Mouse (Mus musculus): Measurements from ENCODE around the gene 4931414P19Rik.

The 4931414P19Rik gene

DNA sequence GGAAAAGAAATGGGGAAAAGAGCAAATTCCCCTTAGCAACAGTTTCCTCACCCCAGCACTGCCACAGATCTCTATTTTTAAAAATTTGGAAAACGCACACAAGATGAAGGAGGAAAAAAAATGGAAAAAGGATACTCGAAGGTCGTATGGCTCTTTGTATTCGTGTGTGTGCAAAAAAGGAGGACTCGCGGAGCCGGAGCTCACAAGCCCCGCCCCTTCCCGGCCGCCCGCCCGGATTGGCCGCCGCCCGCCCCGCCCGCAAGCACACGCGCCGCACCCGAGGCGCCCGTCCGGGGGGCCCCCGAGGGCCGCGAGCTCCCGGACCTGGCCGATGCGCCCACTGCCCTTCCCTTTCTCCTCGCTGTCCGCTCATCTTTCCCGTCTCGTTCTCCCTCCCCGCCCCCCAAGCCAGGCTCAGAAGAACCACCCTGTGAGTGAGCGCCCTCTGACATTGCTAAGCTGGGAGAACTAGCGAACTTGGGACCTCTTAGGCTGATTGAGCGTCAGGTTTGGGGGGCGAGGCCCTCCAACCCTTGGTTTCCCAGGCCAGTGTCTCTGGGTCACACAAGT, at the start of gene 4931414P19Rik:
TSS of gene 4931414P19Rik (minus strand) at position 242 of the 570 bp plus-strand sequence.
- DNase-seq (ENCODE audit: low read depth) = peak; percentile 77

DNA sequence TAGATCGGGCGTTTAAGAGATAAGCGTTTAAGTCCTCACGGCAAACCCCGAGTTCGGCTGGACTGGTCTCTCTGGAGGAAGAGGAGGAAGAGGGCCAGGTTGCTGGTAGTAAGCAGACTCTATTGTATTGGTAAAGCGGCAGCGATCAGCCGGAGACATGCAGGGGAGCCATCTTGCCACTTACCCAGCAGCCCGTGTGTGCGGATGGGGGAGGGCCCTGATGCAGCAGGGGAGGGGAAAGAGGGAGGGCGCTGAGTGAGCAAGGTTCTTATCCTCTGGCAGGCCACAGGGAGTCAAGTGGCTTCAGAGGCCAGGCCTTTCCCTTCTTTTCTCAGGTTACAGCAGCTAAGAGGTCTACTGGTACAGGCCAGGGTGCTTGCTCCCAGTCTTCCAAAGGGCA, 47.7 kb upstream of the 4931414P19Rik start:
- DNase-seq (ENCODE audit: low read depth) = peak; percentile 84

DNA sequence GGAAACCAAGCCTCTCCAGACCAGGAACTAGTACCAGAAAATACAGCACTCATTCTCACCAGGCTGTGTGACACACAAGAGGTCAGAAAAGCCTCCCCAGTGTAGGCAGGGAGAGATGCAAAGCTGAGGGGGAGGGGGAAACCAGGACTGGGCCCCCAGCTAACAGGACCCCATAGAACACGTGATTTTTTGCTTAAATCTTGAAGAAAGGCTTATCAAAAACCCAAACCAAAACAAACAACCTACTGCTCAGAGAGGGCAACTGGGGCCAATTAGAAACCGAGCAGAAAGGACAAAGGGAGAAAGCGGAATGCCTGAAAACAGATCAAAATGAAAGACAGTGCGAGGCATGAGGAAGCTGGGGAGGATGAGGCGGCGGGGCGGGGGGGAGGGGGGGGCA, 47.0 kb upstream of the 4931414P19Rik start:
- DNase-seq (ENCODE audit: low read depth) = no peak

DNA sequence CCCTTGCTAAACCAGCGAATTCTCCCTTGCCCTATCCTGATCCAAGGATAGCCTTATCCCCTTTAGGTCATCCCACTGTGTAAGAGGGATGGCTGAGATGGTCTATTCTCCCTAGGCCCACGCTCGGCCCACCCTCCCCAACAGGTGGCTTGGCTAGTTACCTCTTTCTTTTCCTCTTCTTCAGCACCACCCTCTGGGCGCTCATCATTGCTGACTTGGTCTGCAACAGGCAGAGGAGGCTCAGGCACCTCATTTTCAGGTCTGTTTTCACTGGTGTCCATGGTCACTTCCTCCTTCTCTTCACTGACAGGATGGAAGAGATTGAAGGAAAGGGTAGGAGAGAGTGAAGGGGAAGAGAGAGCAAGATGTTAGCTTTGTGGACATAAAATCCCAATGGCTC, 45.8 kb upstream of the 4931414P19Rik start:
- DNase-seq (ENCODE audit: low read depth) = no peak

DNA sequence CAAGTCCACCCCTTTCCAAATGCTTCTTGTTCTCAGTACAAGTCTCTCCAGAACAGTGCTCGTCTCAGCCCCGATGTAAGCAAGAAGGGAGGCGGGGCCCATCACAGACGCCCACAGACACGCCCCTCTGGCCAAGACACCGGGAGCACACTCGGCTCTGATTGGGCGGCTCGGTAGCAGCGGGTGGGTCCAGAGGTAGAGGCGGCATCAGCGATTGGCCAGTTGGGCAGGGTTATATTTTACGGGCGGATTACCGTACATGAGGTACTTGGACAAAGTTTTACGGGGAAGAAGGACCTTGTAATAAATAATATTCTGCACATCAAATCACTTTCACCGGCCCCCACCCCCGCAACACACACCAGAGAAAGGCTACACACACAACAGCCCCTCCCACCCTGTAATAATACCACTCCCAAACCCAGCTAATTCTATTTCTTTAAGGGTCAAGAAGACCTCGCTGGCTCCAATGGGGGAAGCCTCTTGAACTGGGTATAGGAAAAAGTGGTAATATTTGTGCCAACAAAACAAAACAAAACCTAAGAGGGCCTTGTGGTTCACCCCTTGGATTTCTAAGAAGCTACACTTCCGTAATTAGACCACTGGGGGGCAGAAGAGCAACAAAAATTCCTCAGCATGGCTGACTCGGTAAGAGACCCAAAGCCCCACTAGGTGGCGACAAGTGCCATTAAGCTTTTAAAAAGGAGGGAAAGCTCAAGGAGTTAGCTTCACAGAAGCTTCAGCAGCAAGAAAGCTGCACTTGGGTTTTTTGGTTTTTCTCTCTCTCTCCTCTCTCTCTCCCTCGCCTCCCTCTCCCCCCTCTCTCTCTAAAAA, 45.0 kb upstream of the 4931414P19Rik start:
- peak; percentile 95 for DNase-seq (ENCODE audit: low read depth)

DNA sequence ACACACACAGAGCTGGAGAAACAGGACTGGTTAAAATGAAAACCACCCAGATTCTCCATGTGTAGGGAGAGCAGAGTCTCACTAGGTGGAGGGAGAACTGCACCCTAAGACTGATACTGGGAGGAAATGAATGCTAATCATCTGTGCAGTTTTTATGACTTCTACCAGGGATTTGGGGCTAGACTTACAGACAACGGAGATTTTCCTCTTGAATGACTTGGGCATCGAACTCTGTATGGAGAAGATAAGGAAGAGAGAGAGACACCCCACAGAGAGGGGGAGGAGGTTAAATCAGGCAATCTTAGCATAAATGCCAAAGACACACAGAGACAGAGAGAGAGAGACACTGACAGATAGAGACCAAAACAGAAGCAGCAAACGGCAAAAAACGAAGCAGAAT, 42.1 kb upstream of the 4931414P19Rik start:
- DNase-seq (ENCODE audit: low read depth) = no peak

DNA sequence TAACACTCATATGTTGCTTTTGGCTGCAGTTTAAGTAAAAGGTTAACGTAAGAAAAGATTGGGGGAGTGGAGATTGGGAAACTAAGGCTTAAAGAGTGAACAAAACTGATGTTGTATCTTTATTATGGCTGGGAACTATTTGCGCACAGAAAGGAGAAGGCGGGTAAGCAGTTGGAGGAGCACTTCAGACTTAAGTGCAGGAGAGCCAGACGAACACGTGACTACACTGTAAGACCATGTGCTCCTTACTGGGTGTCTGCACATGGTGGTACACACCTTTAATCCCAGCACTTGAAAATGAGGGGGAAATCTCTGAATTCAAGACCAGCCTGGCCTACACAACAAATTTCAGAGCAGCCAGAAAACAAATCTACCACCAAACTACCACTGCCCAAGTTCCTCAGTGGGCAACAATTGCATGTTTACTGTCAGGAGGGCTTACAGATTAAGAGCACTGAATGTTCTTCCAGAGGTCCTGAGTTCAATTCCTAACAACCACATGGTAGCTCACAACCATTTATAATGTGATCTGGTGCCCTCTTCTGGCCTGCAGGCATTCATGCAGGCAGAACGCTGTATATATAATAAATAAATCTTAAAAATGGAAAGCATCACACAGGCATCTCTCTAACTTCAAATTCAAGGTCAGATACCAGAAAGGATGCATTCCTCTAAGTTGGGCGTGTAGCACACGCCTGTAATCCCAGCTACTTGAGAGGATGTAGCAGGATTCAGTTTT, 41.3 kb upstream of the 4931414P19Rik start:
- DNase-seq (ENCODE audit: low read depth) = no peak

DNA sequence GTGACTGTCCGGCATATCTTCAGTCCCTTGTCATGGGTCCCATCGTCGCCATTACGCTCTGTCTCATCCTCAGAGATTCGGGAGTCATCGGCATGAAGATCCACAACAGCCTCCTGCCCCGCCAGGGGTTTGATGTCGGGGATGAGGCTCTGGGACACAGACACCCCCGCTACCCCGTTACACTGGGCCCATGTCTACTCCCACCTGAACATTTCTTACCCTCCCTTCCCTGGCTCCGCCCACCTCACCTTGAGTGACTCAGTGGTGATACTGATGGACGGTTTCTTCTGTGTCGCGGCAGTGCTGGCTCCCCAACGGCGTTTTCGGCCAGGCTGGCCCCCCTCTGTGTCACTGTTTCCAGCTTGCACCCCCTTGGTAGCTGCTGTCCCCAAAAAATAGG, 40.7 kb upstream of the 4931414P19Rik start:
- DNase-seq (ENCODE audit: low read depth) = no peak

DNA sequence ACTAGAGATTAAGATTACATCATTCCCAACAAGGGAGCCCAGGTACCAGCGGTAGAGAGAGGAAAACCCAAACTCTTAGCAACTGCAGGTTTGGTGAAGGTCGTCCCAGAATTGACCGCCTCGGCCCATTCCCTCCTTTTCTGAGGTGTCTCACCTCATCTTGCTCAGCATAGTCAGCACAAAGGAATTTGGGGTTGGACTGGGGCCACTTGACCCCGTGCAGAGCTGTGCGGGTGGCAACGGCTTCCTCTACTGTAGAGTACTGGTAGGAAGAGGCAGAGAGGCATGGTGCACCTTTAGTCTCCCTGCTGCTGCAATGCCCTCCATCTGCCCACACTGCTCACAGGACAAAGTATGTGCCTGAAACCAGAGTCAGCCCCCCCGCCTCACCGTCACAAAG, 38.5 kb upstream of the 4931414P19Rik start:
- DNase-seq (ENCODE audit: low read depth) = no peak

DNA sequence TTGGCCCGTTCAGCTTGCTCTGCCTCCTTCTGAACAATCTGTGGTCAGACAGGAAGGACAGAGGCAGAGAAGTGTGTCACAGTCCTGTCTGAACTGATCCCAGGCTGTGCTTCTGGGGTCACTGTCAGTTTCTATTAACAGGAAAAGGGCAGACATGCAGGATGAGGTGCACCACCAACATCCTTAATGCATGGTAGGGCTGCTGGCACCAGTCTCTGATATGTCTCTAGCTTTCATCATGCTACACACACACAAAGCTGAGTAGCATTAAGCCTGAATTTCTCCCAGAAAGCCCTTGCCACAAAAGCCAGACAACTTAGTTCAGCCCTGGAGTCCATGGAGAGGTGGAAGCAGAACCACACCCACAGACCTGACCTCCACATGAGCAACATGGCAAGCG, 37.2 kb upstream of the 4931414P19Rik start:
- no peak for DNase-seq (ENCODE audit: low read depth)

DNA sequence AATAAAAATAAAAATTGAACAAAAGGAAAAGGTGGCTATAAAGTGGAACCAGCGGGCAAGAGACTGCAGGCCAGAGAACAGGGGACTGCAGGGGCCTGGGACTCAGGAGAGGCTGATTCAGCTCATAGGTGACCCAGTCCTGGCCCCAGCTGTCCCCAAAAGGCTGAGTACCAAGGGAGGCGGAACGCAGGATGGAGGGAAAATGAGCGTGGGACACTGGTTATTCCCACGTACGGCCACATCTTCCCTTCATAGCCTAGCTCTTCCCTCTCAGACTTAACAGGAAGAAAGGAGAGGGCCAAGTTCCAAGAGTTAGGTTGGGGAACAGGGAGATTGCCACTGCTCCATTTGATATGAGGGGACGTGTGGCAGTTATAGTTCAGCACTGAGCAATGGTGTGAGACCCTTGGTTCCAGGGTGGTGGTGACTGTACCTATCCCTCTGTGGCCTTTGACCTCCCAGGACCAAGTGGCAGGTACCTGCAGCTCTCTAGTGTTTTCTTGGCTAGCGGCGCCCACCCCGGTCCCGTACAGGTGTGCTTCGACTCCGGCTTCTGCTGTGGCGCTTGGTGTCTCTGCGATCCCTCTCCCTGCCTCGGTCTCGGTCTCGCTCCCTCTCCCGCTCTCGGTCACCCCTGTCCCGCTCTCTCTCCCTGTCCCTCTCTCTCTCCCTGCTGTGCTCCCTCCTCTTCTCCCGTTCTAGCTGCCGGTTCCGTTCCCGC, 36.6 kb upstream of the 4931414P19Rik start:
- DNase-seq (ENCODE audit: low read depth) = no peak

DNA sequence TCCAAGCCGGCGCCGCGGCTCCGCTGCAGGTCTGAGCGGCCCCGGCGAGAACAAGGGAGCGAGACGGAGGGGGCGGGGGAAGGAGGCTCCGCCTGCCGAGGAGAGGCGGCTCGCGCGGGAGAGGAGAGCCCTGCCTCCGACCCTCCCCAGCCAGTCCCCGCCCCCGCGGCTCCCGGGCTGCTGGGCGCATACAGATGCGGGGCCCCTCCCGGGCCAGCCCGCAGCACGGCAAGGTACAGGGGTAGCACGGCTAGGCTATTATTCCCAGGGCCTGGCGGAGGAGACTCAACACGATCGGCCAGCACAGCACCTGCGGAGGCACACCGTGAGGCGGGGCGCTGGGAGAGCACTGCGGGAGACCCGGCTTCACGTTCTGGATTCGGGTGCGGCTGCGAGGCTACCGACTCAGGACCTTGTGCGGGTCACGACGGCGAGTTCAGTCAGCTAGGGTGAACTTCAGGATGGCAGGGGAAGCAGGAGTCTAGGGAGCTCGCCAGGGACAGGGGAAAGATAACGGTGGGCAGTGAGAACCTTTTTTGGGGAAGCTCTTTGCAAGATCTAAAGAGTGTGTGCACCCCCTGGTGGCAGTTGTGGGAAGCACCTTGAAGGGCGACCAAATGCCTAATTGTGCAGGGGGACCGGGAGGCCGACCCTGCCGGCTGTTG, 35.6 kb upstream of the 4931414P19Rik start, which contains the start of gene Cdh24:
TSS of gene Cdh24 (minus strand) at position 60 of the 665 bp plus-strand sequence.
- DNase-seq (ENCODE audit: low read depth) = peak; percentile 92

DNA sequence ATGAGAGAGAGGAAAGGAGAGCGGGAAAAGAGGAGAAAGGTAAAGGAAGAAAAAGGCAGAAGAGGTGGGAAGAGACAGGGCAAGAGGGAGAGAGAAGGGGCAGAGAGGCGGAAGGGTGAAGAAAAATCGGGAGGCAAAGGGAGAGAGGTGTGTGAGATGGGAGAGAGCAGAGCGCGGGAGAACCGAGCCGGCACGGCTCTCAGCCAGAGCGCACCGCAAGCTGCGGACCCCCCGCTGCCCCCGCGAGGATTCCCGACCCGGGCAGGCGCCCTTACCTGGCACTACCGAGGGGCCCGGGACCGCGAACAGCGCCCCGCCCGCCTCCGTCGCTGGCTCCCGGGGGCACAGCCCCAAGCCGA, 35.1 kb upstream of the 4931414P19Rik start, which contains the start of gene Gm17606:
TSS of gene Gm17606 (plus strand) at position 7 of the 359 bp plus-strand sequence.
- no peak for DNase-seq (ENCODE audit: low read depth)

DNA sequence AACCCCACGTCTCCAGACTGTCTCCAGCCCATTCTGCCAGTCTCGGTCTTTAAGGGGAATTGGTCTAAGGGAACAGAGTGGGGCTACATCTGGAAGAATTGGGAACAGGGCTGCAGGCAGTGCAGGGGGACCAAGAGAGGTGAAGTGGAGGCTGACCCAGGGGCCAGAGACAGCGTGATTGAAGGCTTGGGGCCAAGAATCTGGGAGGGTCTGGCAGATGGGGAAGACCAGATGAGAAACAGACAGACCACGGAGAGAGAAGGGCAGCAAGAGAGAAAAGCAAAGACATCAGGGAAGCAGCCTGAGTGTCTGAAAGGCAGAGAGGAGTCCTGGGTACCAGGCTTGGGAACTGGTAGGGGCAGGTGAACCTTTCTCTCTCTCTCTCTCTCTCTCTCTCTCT, 34.3 kb upstream of the 4931414P19Rik start:
- peak; percentile 23 for DNase-seq (ENCODE audit: low read depth)

DNA sequence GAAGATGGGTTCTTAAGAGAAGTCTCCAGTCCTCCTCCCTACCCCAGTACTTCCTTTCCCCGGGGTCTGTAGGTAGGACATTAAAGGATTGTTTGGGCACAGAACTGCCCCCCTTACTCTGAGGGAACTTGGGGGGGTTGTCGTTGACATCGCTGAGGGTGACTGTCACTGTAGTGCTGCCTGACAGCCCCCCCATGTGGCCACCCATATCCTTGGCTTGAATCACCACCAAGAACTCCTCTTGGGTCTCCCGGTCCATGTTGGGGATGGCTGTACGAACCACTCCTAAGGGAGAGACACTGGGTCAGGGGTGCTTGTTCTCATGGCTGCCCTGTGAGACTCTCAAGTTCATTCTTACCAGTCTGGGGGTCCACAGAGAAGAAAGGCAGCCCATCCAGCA, 32.4 kb upstream of the 4931414P19Rik start:
- DNase-seq (ENCODE audit: low read depth) = no peak

DNA sequence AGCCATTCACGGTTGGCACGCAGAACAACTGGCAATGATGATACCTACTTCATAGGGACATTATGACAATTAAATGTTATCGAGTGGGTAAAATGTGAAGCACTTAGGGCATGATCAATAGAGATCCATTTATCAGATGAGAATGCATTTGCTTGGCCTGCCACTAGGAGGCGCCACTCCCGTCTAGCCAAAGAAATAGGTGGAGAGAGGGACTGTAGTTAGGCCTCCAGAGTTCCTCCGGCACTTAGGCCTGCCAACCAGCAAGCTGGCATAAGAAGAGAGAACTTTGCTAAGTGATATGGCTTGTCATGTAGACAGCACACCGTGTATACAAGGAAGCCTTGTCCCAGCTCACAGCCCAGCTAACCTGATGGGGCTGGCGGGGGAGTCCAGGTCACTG, 31.2 kb upstream of the 4931414P19Rik start:
- DNase-seq (ENCODE audit: low read depth) = peak; percentile 82

DNA sequence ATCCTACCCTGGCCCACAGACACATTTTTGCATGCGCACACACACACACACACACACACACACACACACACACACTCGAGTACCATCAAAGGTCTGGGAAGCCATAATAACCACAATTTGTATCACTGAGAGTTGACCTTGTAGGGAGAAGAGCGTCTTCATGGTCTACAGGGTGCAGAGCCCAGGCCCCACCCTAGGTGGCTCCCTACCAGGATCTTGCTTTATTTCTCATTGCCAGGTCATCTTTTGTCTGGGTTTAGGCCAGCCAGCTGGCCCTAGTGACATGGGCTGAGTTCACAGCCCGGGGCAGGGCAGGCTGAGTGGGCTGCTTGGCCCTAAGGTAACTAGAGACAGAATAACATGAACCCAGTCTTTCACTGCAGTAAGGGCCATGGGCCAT, 28.4 kb upstream of the 4931414P19Rik start:
- no peak for DNase-seq (ENCODE audit: low read depth)

DNA sequence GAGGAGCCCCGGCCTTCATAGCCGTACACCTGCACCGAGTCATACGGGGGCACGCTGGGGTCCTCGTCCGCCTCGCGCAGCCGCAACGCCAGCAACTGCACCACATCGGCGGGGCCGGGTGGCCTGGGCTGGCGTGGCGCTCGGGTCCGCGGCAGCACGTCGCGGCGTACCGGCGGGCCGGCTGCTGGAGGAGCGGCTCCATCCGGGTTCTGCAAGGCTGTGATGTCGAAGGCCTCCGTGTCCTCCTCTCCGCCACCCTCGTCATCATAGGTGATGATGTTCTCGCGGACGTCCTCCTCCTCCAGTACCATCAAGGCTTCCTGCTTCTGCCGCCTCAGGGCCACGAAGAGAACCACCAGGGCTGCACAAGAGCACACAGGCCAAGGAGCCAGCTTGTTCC, 26.5 kb upstream of the 4931414P19Rik start:
- no peak for DNase-seq (ENCODE audit: low read depth)

DNA sequence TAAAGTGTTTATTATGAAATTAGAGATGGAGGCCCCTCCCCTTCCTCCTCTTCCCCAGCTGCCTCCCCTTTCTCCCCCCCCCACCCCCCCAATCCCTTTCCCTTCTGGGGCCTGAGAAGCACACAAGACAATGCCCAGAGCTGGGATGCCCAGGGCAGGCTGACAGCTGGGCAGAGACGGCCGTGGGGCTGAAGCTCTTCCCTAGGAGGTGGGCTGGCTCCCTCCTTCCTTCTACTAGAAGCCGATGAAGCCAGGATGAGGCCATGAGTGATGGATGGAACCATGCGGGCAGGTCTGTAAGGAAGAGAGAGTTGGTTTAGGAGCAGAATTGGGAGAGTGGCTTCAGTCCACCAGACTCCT, 25.4 kb upstream of the 4931414P19Rik start:
- DNase-seq (ENCODE audit: low read depth) = no peak

DNA sequence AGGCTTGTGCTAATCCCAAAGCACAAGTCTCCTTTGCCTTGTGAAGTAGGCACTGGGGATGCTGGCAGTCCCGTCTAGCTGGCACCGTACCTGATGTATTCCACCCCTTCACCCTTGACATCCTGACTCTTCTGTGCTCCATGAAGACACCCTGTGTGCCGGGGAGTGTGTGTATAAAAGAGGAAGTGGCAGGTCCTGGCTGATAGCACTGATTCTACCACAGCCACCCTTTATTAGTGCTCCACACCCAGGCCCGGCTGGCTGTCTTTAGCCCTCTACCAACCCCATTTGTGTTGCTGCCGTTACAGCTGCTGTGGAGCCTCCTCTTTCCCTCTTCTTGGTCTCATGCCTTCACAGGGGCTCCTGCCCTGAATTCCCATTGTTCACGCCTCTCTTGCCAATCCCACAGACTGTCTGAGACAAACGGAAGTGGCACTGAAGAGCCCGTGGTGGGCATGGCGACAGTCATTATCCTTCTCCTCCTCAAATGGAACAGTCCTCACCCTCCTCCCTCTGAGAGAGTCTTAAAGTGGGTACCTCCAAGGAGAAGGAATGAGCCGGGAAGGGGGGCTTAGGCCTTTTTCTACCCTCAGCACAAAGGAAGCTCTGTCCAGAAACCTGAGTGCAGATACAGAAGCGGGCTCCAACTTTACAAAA, 24.9 kb upstream of the 4931414P19Rik start:
- no peak for DNase-seq (ENCODE audit: low read depth)

DNA sequence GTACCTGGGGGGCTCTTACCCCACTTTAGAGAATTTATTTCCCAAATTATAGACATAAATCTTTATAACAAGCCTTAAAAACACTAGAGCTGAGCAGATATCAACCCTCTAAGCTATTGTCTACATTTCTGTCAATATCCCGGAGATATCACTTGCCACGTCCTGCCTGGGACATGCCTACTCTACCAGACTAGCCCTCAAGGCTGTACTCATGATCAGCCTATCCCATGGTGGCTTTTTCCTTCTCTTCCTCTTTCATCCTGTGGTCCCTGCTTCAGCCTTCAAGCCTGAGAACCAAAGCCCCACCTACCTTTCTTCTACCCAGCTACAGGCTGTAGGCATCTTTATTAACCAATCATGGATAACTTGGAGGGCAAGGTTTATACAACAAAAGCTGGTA, 24.0 kb upstream of the 4931414P19Rik start:
- DNase-seq (ENCODE audit: low read depth) = no peak

Measured in naive thymus-derived CD4-positive, alpha-beta T cell, adult 2 months (primary cell).